Mouse (Mus musculus) embryonic stem cell, embryonic (primary cell): ENCODE data around the gene Gtf2ird2.

Experiments
- CTCF ChIA-PET, 4 experiments: fragments of 300-600 bp in 2 of 4; fragments of 350-600 bp in 2 of 4; sonication (Branson Sonifier 250); formaldehyde crosslinking; loops; one replicate each; lab custom pipeline; 2022; ENCODE audit warnings: inconsistent platforms in 2 of 4; lab: Charles Lee
- POLR2A ChIA-PET, 4 experiments: fragments of 300-600 bp in 2 of 4; fragments of 350-600 bp in 2 of 4; sonication (Branson Sonifier 250); formaldehyde crosslinking; loops; one replicate each; lab custom pipeline; 2022; ENCODE audit warnings: antibody characterized with exemption in 4 of 4, inconsistent platforms in 1 of 4; lab: Charles Lee

The Gtf2ird2 gene

GRCm38 (mm10) chr5:134237508-134237907 is 53.7 kb downstream of the Gtf2ird2 start:
- CTCF ChIA-PET: interaction anchor here in 2 of 4 experiments (1.3 to 1.6 kb wide), 3 partner anchors 9 to 16 kb away, joined by 3 to 4 read pairs (median 3); no protein-coding TSS in a partner anchor
- POLR2A ChIA-PET: interaction anchor here (0.5 to 3.3 kb wide), 12 partner anchors 8 to 54 kb away, joined by 3 to 11 read pairs (median 4); partner anchors contain the start of genes Gtf2ird2 (in 1 of the 4) and Ncf1 (in 1 of the 4)

- POLR2A ChIA-PET: interaction anchor here in 3 of 4 experiments (0.5 to 3.3 kb wide), 18 partner anchors 9 to 708 kb away, joined by 3 to 11 read pairs (median 4); partner anchors contain the start of genes Cldn4 (in 1 of the 3), Gtf2ird2 (in 1 of the 3) and Ncf1 (in 1 of the 3)
- CTCF ChIA-PET: interaction anchor here in 3 of 4 experiments (0.5 to 1.3 kb wide), 10 partner anchors 10 to 169 kb away, joined by 3 to 6 read pairs (median 3); no protein-coding TSS in a partner anchor
Measured at GRCm38 (mm10) chr5:134237936-134238760, 54.3 kb downstream of the Gtf2ird2 start.

DNA sequence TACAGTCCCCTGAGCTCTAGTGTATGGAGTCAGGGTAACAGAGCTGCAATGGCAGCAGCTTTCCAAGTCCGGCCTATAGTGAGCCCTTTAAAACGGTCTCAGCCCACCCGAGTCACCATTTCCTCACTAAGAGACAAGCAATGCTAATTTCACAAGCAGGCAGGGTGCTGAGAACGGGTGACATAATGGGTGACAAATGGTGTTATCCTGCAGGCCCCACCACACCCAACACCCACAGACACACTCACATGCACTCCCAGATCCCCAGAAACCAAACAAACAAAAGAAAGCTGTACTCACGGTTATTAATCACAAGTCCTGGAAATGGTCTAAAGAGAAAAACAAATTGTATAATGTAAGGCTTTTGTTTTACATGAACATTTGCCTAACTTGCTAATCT is 58.0 kb downstream of the Gtf2ird2 start:
- CTCF ChIA-PET: no interaction called here
- POLR2A ChIA-PET: no interaction called here

GRCm38 (mm10) chr5:134243661-134244436 is 60.0 kb downstream of the Gtf2ird2 start:
- POLR2A ChIA-PET: interaction anchor here in 2 of 4 experiments (0.6 to 1.3 kb wide), 6 partner anchors 9 to 95 kb away, joined by 3 to 4 read pairs (median 3); no protein-coding TSS in a partner anchor

DNA sequence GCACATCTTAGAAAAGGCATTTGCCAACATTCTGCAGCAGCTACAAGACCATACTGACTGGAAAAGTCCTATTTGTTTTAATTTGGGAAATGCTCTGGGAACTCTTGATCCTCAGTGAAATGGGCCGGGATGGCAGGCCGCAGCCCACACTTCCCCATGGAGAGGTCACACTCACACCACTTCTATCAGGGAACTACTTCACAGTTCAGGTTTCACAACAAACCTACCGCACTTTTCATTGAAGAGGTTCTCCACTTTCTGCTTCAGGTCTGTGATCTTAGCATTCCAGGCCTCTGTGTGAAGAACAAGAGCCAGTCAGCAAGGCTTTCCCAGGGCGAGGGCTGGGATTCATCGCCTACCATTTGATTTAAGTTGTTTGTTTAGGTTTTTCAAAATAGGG is 61.1 kb downstream of the Gtf2ird2 start:
- CTCF ChIA-PET: interaction anchor here in 2 of 4 experiments (0.5 to 1.6 kb wide), 3 partner anchors 9 to 21 kb away, joined by 5 to 13 read pairs (median 7); no protein-coding TSS in a partner anchor
- POLR2A ChIA-PET: interaction anchor here in 3 of 4 experiments (0.6 to 1.3 kb wide), 4 partner anchors 9 to 13 kb away, joined by 3 to 10 read pairs (median 4); no protein-coding TSS in a partner anchor

More at GRCm38 (mm10) chr5:134243661-134244436, 60.0 kb downstream of the Gtf2ird2 start:
- CTCF ChIA-PET: interaction anchor here in 2 of 4 experiments (0.6 to 1.6 kb wide), 2 partner anchors 10 to 53 kb away, joined by 3 to 7 read pairs; no protein-coding TSS in a partner anchor

- CTCF ChIA-PET: no interaction called here
- POLR2A ChIA-PET: interaction anchor here in 1 of 4 experiments (0.6 to 1.7 kb wide), 3 partner anchors 11 to 42 kb away, joined by 3 to 8 read pairs (median 4); no protein-coding TSS in a partner anchor
Measured at GRCm38 (mm10) chr5:134246146-134246545, 62.3 kb downstream of the Gtf2ird2 start.

GRCm38 (mm10) chr5:134248608-134249244 is 64.9 kb downstream of the Gtf2ird2 start:
- ChIA-PET CTCF (interaction anchor here in 2 of 4 experiments (0.6 to 1.7 kb wide), 2 partner anchors 60 to 76 kb away, joined by 3 read pairs; no protein-coding TSS in a partner anchor), POLR2A (interaction anchor here in 2 of 4 experiments (0.6 to 2.3 kb wide), 7 partner anchors 11 to 66 kb away, joined by 3 to 11 read pairs (median 4); partner anchors contain the start of gene Gtf2i (in 1 of the 2))

DNA sequence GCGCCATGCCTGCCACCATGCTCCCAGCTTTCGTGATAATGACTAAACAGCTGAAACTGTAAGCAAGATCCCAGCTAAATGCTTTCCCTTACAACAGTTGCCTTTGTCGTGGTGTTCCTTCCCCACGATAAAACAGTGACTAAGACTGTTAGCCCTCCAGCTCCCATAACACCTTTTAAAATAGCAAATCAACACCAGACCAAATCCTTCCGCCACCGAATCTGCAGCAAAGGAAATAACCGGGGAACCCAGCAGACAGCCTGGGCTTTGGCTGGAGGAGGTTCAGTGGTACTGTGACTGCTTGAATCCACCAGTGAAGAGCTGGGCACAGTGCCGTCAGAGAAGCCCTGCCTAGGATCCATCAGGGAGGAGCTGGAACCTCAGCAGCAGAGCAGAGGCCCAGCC is 65.4 kb downstream of the Gtf2ird2 start:
- CTCF ChIA-PET: interaction anchor here in 3 of 4 experiments (0.5 to 1.7 kb wide), 3 partner anchors 61 to 76 kb away, joined by 3 to 4 read pairs (median 3); no protein-coding TSS in a partner anchor
- POLR2A ChIA-PET: interaction anchor here in 2 of 4 experiments (1.0 to 2.3 kb wide), 8 partner anchors 10 to 73 kb away, joined by 3 to 11 read pairs (median 4); no protein-coding TSS in a partner anchor

- ChIA-PET POLR2A (interaction anchor here in 3 of 4 experiments (0.6 to 1.5 kb wide), 4 partner anchors 12 to 75 kb away, joined by 3 to 6 read pairs (median 4); no protein-coding TSS in a partner anchor), CTCF (interaction anchor here in 2 of 4 experiments (0.7 to 1.3 kb wide), 2 partner anchors 77 to 390 kb away, joined by 3 to 10 read pairs; no protein-coding TSS in a partner anchor)
Measured at GRCm38 (mm10) chr5:134250601-134251000, 66.8 kb downstream of the Gtf2ird2 start.

GRCm38 (mm10) chr5:134251083-134251482 is 67.3 kb downstream of the Gtf2ird2 start:
- CTCF ChIA-PET: no interaction called here
- POLR2A ChIA-PET: interaction anchor here in 2 of 4 experiments (1.0 to 1.5 kb wide), 2 partner anchors 13 to 31 kb away, joined by 3 to 6 read pairs; no protein-coding TSS in a partner anchor

DNA sequence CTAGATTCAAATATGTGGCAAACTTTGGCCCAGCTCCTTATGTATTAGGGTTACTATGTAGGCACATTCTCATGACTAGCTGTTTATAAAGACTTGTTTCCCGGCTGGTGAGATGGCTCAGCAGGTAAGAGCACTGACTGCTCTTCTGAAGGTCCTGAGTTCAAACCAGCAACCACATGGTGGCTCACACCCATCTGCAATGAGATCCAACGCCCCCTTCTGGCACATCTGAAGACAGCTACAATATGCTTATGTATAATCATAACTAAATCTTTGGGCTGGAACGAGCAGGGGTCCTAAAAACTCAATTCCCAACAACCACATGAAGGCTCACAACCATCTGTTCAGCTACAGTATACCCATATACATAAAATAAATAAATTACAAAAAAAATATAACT is 70.0 kb downstream of the Gtf2ird2 start:
- POLR2A ChIA-PET: interaction anchor here in 2 of 4 experiments (0.5 to 1.7 kb wide), 9 partner anchors 8 to 362 kb away, joined by 3 to 4 read pairs (median 3); partner anchors contain the start of gene Rcc1l (in 2 of the 2)
- CTCF ChIA-PET: interaction anchor here (0.6 to 2.2 kb wide), 16 partner anchors 10 to 439 kb away, joined by 3 to 7 read pairs (median 4); no protein-coding TSS in a partner anchor

GRCm38 (mm10) chr5:134255294-134255693 is 71.5 kb downstream of the Gtf2ird2 start:
- ChIA-PET CTCF (interaction anchor here in 2 of 4 experiments (0.6 to 2.2 kb wide), 2 partner anchors 11 to 80 kb away, joined by 6 to 7 read pairs; no protein-coding TSS in a partner anchor), POLR2A (interaction anchor here in 2 of 4 experiments (0.6 to 0.8 kb wide), 2 partner anchors 15 to 77 kb away, joined by 3 read pairs; no protein-coding TSS in a partner anchor)

- ChIA-PET POLR2A (interaction anchor here in 3 of 4 experiments (0.7 to 1.9 kb wide), 10 partner anchors 11 to 56 kb away, joined by 3 to 10 read pairs (median 4); partner anchors contain the start of gene Gtf2i (in 1 of the 3)), CTCF (interaction anchor here (0.6 to 1.2 kb wide), 7 partner anchors 10 to 116 kb away, joined by 3 to 10 read pairs (median 3); no protein-coding TSS in a partner anchor)
Measured at GRCm38 (mm10) chr5:134257349-134258031, 73.7 kb downstream of the Gtf2ird2 start.

DNA sequence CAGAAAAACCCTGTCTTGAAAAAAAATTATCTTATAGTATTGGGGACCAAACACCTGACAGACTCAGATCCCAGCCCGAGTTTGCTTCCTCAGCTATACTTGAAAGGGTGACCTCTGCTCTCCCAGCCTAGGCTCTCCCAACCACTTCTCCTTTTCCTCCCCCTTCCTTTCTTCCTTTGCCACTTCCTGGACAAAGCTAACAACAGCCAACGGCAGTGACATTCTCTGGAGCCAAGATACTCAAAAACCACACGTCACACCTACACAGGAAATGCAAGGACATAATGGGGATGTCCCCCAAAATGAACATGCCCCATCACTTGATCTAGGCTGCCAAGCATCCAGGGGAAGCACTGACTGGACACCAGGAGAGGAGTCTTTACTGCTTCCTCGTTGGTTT is 74.6 kb downstream of the Gtf2ird2 start:
- CTCF ChIA-PET: interaction anchor here in 3 of 4 experiments (0.7 to 1.2 kb wide), 4 partner anchors 10 to 116 kb away, joined by 3 read pairs; no protein-coding TSS in a partner anchor
- POLR2A ChIA-PET: interaction anchor here (0.6 to 1.9 kb wide), 11 partner anchors 9 to 515 kb away, joined by 3 to 8 read pairs (median 3); no protein-coding TSS in a partner anchor

DNA sequence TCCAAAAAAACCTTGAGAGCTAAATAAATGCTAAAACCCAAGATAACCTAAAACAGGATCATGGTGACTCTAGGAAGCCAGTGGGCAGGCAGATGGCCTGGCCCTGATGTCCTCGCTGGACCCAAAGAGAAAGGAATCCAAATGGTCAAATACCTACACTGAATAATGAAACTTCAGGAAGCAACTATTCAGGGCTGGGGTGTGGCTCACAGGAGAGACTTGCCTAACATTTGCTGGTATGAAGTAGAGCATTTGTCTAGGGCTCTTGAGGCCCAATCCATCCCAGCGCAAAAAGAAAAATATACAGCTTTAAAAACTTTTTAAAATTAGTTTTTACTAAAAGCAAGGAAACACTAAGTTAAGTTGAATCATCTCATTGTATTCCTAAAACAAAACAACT is 75.1 kb downstream of the Gtf2ird2 start:
- POLR2A ChIA-PET: interaction anchor here in 2 of 4 experiments (0.6 to 1.9 kb wide), 8 partner anchors 9 to 142 kb away, joined by 3 to 8 read pairs (median 4); no protein-coding TSS in a partner anchor
- CTCF ChIA-PET: no interaction called here
